Mouse (Mus musculus): ENCODE measurements around the gene Elmsan1. TPM values are rescaled to one million over a fixed set of nuclear protein-coding genes. Genes with fewer than 3 reads are reported as not detected.
"Not testable (repeated sequence)": the region's sequence is repeated elsewhere in the genome, so short reads cannot be mapped to it uniquely, and the experiment has no call there.

Gene Elmsan1
- 7.2 and 7.7 TPM in 2 replicates for polyA plus RNA-seq (2015; fragmentation: Nextera tagmentation; extraction: Ambion mirVana)

- H3K9me3 ChIP-seq, result no peaks in the 10 kb centered on the region
- no peaks in the 10 kb centered on the region for H3K36me3 ChIP-seq
- peak within 1 kb of the TSS; percentile 95 for H3K9ac ChIP-seq
- H3K4me2 ChIP-seq (replicated peaks), result peak within 1 kb of the TSS; percentile 76
- peak; percentile 88 for ATAC-seq
- peaks cover 32% of the 10 kb centered on the region for H3K4me1 ChIP-seq (replicated peaks)
- no peaks in the 10 kb centered on the region for H3K27me3 ChIP-seq (replicated peaks)
- under 1% methylated on average over 82 of the region's 82 CpGs for WGBS
- H3K4me3 ChIP-seq (replicated peaks), result peak within 1 kb of the TSS; percentile 84
- peak within 1 kb of the TSS; percentile 95 for H3K27ac ChIP-seq
Measured at GRCm38 (mm10) chr12:84218289-84219120, at the start of gene Elmsan1. Gene Elmsan1, minus strand, starts transcription at chr12:84218881.

- Histone ChIP-seq H3K4me2 (replicated peaks) (no peak overlapping the region), H3K27me3 (replicated peaks) (no peaks in the 10 kb centered on the region), H3K4me3 (replicated peaks) (no peak overlapping the region), H3K9me3 (no peaks in the 10 kb centered on the region), H3K27ac (no peak overlapping the region), H3K4me1 (replicated peaks) (no peaks in the 10 kb centered on the region), H3K9ac (no peak overlapping the region), H3K36me3 (no peaks in the 10 kb centered on the region)
- WGBS, result 52% methylated on average over 2 of the region's 2 CpGs
- ATAC-seq, result no peak
Measured at GRCm38 (mm10) chr12:84267264-84267663, 48.6 kb upstream of the Elmsan1 start.

GRCm38 (mm10) chr12:84260363-84260762, 41.7 kb upstream of the Elmsan1 start:
- no peaks in the 10 kb centered on the region for H3K4me1 ChIP-seq (replicated peaks)
- no peaks in the 10 kb centered on the region for H3K27me3 ChIP-seq (replicated peaks)
- H3K36me3 ChIP-seq, result no peaks in the 10 kb centered on the region
- no peak for ATAC-seq
- H3K4me2 ChIP-seq (replicated peaks), result no peak overlapping the region
- H3K9ac ChIP-seq, result no peak overlapping the region
- 61% methylated on average over 7 of the region's 7 CpGs for WGBS
- no peak overlapping the region for H3K27ac ChIP-seq
- H3K4me3 ChIP-seq (replicated peaks), result no peak overlapping the region
- no peaks in the 10 kb centered on the region for H3K9me3 ChIP-seq

GRCm38 (mm10) chr12:84254886-84255285, 36.2 kb upstream of the Elmsan1 start:
- 70% methylated on average over 5 of the region's 5 CpGs for WGBS
- Histone ChIP-seq H3K9me3 (no peaks in the 10 kb centered on the region), H3K4me2 (replicated peaks) (no peak overlapping the region), H3K36me3 (no peaks in the 10 kb centered on the region), H3K9ac (no peak overlapping the region), H3K4me3 (replicated peaks) (no peak overlapping the region), H3K27ac (no peak overlapping the region), H3K27me3 (replicated peaks) (no peaks in the 10 kb centered on the region), H3K4me1 (replicated peaks) (no peaks in the 10 kb centered on the region)
- no peak for ATAC-seq

GRCm38 (mm10) chr12:84252811-84253210, 34.1 kb upstream of the Elmsan1 start:
- Histone ChIP-seq H3K9me3 (no peaks in the 10 kb centered on the region), H3K4me2 (replicated peaks) (no peak overlapping the region), H3K4me3 (replicated peaks) (no peak overlapping the region), H3K4me1 (replicated peaks) (no peaks in the 10 kb centered on the region), H3K27me3 (replicated peaks) (no peaks in the 10 kb centered on the region), H3K27ac (no peak overlapping the region), H3K9ac (no peak overlapping the region), H3K36me3 (no peaks in the 10 kb centered on the region)
- 84% methylated on average over 5 of the region's 5 CpGs for WGBS
- no peak for ATAC-seq

- Histone ChIP-seq H3K9me3 (no peaks in the 10 kb centered on the region), H3K27me3 (replicated peaks) (no peaks in the 10 kb centered on the region), H3K4me2 (replicated peaks) (no peak overlapping the region), H3K4me3 (replicated peaks) (no peak overlapping the region), H3K27ac (no peak overlapping the region), H3K36me3 (no peaks in the 10 kb centered on the region), H3K4me1 (replicated peaks) (no peaks in the 10 kb centered on the region), H3K9ac (no peak overlapping the region)
- WGBS, result 10% methylated on average over 3 of the region's 3 CpGs
- ATAC-seq, result peak; percentile 62; the same call in 1 of the 2 replicates
Measured at GRCm38 (mm10) chr12:84249217-84249616, 30.5 kb upstream of the Elmsan1 start.

GRCm38 (mm10) chr12:84245683-84246082, 27.0 kb upstream of the Elmsan1 start:
- Histone ChIP-seq H3K9ac (no peak overlapping the region), H3K9me3 (no peaks in the 10 kb centered on the region), H3K36me3 (no peaks in the 10 kb centered on the region), H3K4me2 (replicated peaks) (no peak overlapping the region), H3K4me3 (replicated peaks) (no peak overlapping the region), H3K27ac (no peak overlapping the region), H3K27me3 (replicated peaks) (no peaks in the 10 kb centered on the region), H3K4me1 (replicated peaks) (no peaks in the 10 kb centered on the region)
- 73% methylated on average over 5 of the region's 5 CpGs for WGBS
- ATAC-seq, result no peak

- H3K4me3 ChIP-seq (replicated peaks), result no peak overlapping the region
- H3K9ac ChIP-seq, result no peak overlapping the region
- H3K4me1 ChIP-seq (replicated peaks), result no peaks in the 10 kb centered on the region
- H3K36me3 ChIP-seq, result no peaks in the 10 kb centered on the region
- no peaks in the 10 kb centered on the region for H3K27me3 ChIP-seq (replicated peaks)
- 77% methylated on average over 7 of the region's 7 CpGs for WGBS
- H3K4me2 ChIP-seq (replicated peaks), result no peak overlapping the region
- no peak for ATAC-seq
- no peaks in the 10 kb centered on the region for H3K9me3 ChIP-seq
- H3K27ac ChIP-seq, result no peak overlapping the region
Measured at GRCm38 (mm10) chr12:84243076-84243770, 24.5 kb upstream of the Elmsan1 start.

- H3K36me3 ChIP-seq; H3K27ac ChIP-seq; H3K9ac ChIP-seq; ATAC-seq; H3K9me3 ChIP-seq; H3K4me1 ChIP-seq (replicated peaks); H3K27me3 ChIP-seq (replicated peaks); H3K4me3 ChIP-seq (replicated peaks); H3K4me2 ChIP-seq (replicated peaks): not testable (repeated sequence)
- 76% methylated on average over 5 of the region's 5 CpGs for WGBS
Measured at GRCm38 (mm10) chr12:84237036-84237435, 18.4 kb upstream of the Elmsan1 start.

GRCm38 (mm10) chr12:84235981-84236752, 17.5 kb upstream of the Elmsan1 start:
- no peak for ATAC-seq
- no peaks in the 10 kb centered on the region for H3K27me3 ChIP-seq (replicated peaks)
- no peaks in the 10 kb centered on the region for H3K9me3 ChIP-seq
- H3K4me2 ChIP-seq (replicated peaks), result no peak overlapping the region
- no peak overlapping the region for H3K27ac ChIP-seq
- H3K4me3 ChIP-seq (replicated peaks), result no peak overlapping the region
- H3K36me3 ChIP-seq, result no peaks in the 10 kb centered on the region
- WGBS, result 80% methylated on average over 10 of the region's 10 CpGs
- H3K9ac ChIP-seq, result no peak overlapping the region
- no peaks in the 10 kb centered on the region; the same call in 1 of the 2 replicates for H3K4me1 ChIP-seq (replicated peaks)

- no peak overlapping the region for H3K9ac ChIP-seq
- H3K4me3 ChIP-seq (replicated peaks), result no peak overlapping the region
- no peaks in the 10 kb centered on the region for H3K27me3 ChIP-seq (replicated peaks)
- no peaks in the 10 kb centered on the region; the same call in 1 of the 2 replicates for H3K4me1 ChIP-seq (replicated peaks)
- 93% methylated on average over 6 of the region's 6 CpGs for WGBS
- H3K4me2 ChIP-seq (replicated peaks), result no peak overlapping the region
- ATAC-seq, result no peak
- H3K36me3 ChIP-seq, result no peaks in the 10 kb centered on the region
- H3K9me3 ChIP-seq, result no peaks in the 10 kb centered on the region
- H3K27ac ChIP-seq, result no peak overlapping the region
Measured at GRCm38 (mm10) chr12:84235577-84235976, 16.9 kb upstream of the Elmsan1 start.

GRCm38 (mm10) chr12:84233488-84234100, 14.9 kb upstream of the Elmsan1 start:
- no peaks in the 10 kb centered on the region; the same call in 1 of the 2 replicates for H3K4me1 ChIP-seq (replicated peaks)
- no peak overlapping the region for H3K4me2 ChIP-seq (replicated peaks)
- H3K27ac ChIP-seq, result no peak overlapping the region
- H3K9me3 ChIP-seq, result no peaks in the 10 kb centered on the region
- peak; percentile 70 for ATAC-seq
- H3K4me3 ChIP-seq (replicated peaks), result no peak overlapping the region
- H3K9ac ChIP-seq, result no peak overlapping the region
- no peaks in the 10 kb centered on the region for H3K27me3 ChIP-seq (replicated peaks)
- H3K36me3 ChIP-seq, result no peaks in the 10 kb centered on the region
- WGBS, result 75% methylated on average over 8 of the region's 8 CpGs
